Mouse (Mus musculus) stomach, embryonic 14.5 days (tissue): ENCODE measurements at regions not wholly inside any gene's neighbourhood (a gene's known extent, or its start where the extent isn't known, plus 50 kb on each side); places are given as distances from the start of the nearest gene placed in this dataset.

Source experiments
- ATAC-seq: fragments of 200-750 bp; cut with Nextera tagmentation; 2 replicates; pipeline ENCODE4 v1.8.0; 2017; ENCODE audit warnings: low read depth, moderate TSS enrichment; ENCODE audit not compliant: insufficient number of reproducible peaks, insufficient read depth, low FRiP score
- H3K27ac ChIP-seq: fragments of 300-500 bp; sonication (generic); 2 replicates; pipeline ENCODE4 v1.5.1; 2014; ENCODE audit warnings: mild to moderate bottlenecking, low read length, moderate library complexity, mixed read lengths
- H3K27me3 ChIP-seq: fragments of 300-500 bp; sonication (generic); 2 replicates; pipeline ENCODE4 v1.6.1; 2014; ENCODE audit warnings: low read length, control low read depth, mixed read lengths; ENCODE audit not compliant: control insufficient read depth, insufficient read depth
- H3K36me3 ChIP-seq: fragments of 300-500 bp; sonication (generic); 2 replicates; pipeline ENCODE4 v1.6.1; 2014; ENCODE audit warnings: mild to moderate bottlenecking, control low read depth, low read length, moderate library complexity, mixed read lengths; ENCODE audit not compliant: control insufficient read depth, insufficient read depth
- H3K4me1 ChIP-seq: fragments of 300-500 bp; sonication (generic); 2 replicates; pipeline ENCODE4 v1.6.1; 2014; ENCODE audit warnings: low read length, control low read depth, mixed read lengths; ENCODE audit not compliant: control insufficient read depth, insufficient read depth
- H3K4me2 ChIP-seq: fragments of 300-500 bp; sonication (generic); replicated peaks from 2 replicates; pipeline ENCODE4 v1.6.1; 2014; ENCODE audit warnings: low read depth, low read length, control low read depth
- H3K4me3 ChIP-seq: fragments of 300-500 bp; sonication (generic); 2 replicates; pipeline ENCODE4 v1.5.1; 2014; ENCODE audit warnings: low read depth, low read length, control low read depth
- H3K9ac ChIP-seq: fragments of 300-500 bp; sonication (generic); replicated peaks from 2 replicates; pipeline ENCODE4 v1.6.1; 2014; ENCODE audit warnings: low read depth, mild to moderate bottlenecking, control low read depth, low read length, moderate library complexity, mixed read lengths
- H3K9me3 ChIP-seq: fragments of 300-500 bp; sonication (generic); 2 replicates; pipeline ENCODE4 v1.6.1; 2016; ENCODE audit warnings: low read depth, low read length, control low read depth; ENCODE audit not compliant: control insufficient read depth
- WGBS: fragments of 180-500 bp; shearing (Covaris S2); extraction: QIAGEN DNeasy Blood & Tissue Kit; methylation state at CpG from one replicate; pipeline ENCODE4 v1.1.7; 2014; 5-methylcytosine and 5-hydroxymethylcytosine counted together

GRCm38 (mm10) chr11:112563027-112563426, 219.0 kb upstream of the Sox9 start:
- ATAC-seq, result no peak

GRCm38 (mm10) chr11:112564706-112565215, 217.3 kb upstream of the Sox9 start:
- Histone ChIP-seq H3K4me1 (no peaks in the 10 kb centered on the region), H3K9me3 (0 out of 2 replicates have a peak, but pooled peaks cover 3% of the 10 kb centered on the region), H3K36me3 (no peaks in the 10 kb centered on the region), H3K27ac (no peak overlapping the region), H3K4me3 (no peak overlapping the region), H3K9ac (no peak overlapping the region), H3K27me3 (no peaks in the 10 kb centered on the region), H3K4me2 (no peak overlapping the region)
- 45% methylated on average over 1 of the region's 1 CpGs for WGBS
- ATAC-seq, result no peak

More at GRCm38 (mm10) chr11:112563027-112563426, 219.0 kb upstream of the Sox9 start:
- Histone ChIP-seq H3K4me1 (no peaks in the 10 kb centered on the region), H3K9me3 (0 out of 2 replicates have a peak, but pooled peaks cover 3% of the 10 kb centered on the region), H3K4me3 (no peak overlapping the region), H3K9ac (no peak overlapping the region), H3K4me2 (no peak overlapping the region), H3K27ac (no peak overlapping the region), H3K36me3 (no peaks in the 10 kb centered on the region), H3K27me3 (no peaks in the 10 kb centered on the region)
- 81% methylated on average over 9 of the region's 9 CpGs for whole genome bisulfite sequencing

DNA sequence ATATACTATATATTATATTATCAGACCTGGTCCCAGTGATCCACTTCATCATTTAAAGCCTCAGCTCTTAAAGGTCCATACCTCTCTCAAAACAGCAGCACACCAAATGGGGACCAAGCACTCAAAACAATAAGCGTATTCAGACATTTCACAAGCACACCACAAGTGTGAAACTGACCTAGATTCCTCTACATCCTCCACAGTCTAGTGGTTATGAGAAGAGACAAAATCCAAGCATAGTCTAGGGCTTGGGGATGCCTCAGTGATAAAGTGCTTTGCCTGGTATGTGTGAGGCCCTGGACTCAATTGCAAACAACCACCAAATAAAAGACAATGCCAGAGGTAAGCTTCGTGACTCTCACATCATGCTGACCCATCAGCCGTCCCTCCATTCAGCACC, 216.0 kb upstream of the Sox9 start:
- no peaks in the 10 kb centered on the region for H3K27me3 ChIP-seq
- H3K27ac ChIP-seq, result no peak overlapping the region
- no peak overlapping the region for H3K9ac ChIP-seq
- no peaks in the 10 kb centered on the region for H3K4me1 ChIP-seq
- 83% methylated on average over 3 of the region's 3 CpGs for whole genome bisulfite sequencing
- ATAC-seq, result no peak
- no peaks in the 10 kb centered on the region for H3K9me3 ChIP-seq
- no peaks in the 10 kb centered on the region for H3K36me3 ChIP-seq
- H3K4me3 ChIP-seq, result no peak overlapping the region
- no peak overlapping the region for H3K4me2 ChIP-seq

DNA sequence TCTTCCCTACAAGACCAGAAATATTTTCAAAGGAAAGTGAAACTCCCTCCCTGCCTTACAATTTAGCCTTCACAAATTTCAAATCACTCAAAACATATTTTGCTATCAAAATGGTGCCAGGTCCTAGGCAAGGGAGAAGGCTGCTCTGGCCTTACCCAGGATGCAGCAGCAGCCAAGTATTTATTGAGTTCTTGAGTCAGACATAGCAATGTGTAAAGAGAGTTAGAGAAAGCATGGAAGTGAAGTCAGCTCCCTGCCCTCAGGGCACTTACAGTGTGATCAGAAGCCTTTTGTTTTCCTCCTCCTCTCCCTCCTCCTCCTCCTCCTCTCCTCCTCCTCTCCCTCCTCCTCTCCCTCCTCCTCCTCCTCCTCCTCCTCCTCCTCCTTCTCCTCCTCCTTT, 194.6 kb upstream of the Sox9 start:
- no peak overlapping the region for H3K4me2 ChIP-seq
- H3K36me3 ChIP-seq, result no peaks in the 10 kb centered on the region
- peaks cover 5% of the 10 kb centered on the region; the same call in 1 of the 2 replicates for H3K9me3 ChIP-seq
- no peak overlapping the region for H3K9ac ChIP-seq
- no peaks in the 10 kb centered on the region for H3K27me3 ChIP-seq
- H3K27ac ChIP-seq, result no peak overlapping the region
- ATAC-seq, result no peak
- H3K4me3 ChIP-seq, result no peak overlapping the region
- H3K4me1 ChIP-seq, result no peaks in the 10 kb centered on the region

DNA sequence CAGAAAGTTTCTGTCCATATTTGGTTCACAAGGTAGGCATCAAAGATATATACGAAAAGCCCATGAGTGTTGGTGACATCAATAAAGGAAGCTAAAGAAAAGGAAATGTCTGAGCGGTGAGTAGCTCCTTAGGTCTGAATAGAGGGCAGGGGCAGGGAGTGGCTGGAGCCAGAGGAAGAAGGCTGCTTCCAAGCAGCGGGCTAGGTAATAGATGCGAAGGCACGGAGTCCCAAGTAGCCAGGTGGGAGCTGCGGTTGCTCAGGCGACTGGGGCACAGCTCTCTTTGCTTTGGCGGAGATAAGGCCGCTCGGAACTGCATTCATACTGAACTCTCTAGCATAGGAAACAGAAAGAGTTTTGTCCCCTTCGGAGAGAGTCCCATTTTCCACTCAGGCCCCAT, 193.9 kb upstream of the Sox9 start:
- H3K4me1 ChIP-seq, result no peaks in the 10 kb centered on the region
- no peak overlapping the region for H3K4me2 ChIP-seq
- H3K36me3 ChIP-seq, result no peaks in the 10 kb centered on the region
- no peak for ATAC-seq
- H3K9ac ChIP-seq, result no peak overlapping the region
- 63% methylated on average over 11 of the region's 11 CpGs for WGBS
- H3K27ac ChIP-seq, result no peak overlapping the region
- H3K4me3 ChIP-seq, result no peak overlapping the region
- H3K27me3 ChIP-seq, result no peaks in the 10 kb centered on the region
- peaks cover 5% of the 10 kb centered on the region; the same call in 1 of the 2 replicates for H3K9me3 ChIP-seq

DNA sequence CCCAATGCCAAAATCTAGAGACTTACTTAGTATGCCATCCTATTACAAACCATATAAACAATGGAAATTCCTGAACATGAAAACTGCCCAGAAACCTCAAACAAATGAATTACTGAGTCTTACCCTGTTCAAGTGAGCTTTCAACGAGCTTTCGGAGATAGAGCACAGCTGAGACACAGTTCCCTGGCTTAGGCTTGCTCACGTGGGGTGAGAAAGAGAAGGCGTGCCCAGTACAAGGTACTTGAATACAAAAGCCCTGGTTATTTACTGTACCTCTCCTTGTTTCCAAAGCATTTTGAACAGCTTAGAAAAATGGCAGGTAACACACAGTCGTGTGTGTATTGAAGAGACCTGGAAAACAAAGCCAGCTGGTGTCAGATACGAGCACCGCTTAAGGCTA, 191.8 kb upstream of the Sox9 start:
- WGBS, result 67% methylated on average over 7 of the region's 7 CpGs
- no peak overlapping the region for H3K9ac ChIP-seq
- no peaks in the 10 kb centered on the region for H3K36me3 ChIP-seq
- no peaks in the 10 kb centered on the region for H3K4me1 ChIP-seq
- no peaks in the 10 kb centered on the region for H3K27me3 ChIP-seq
- peaks cover 5% of the 10 kb centered on the region; the same call in 1 of the 2 replicates for H3K9me3 ChIP-seq
- H3K27ac ChIP-seq, result no peak overlapping the region
- no peak overlapping the region for H3K4me3 ChIP-seq
- ATAC-seq, result no peak
- H3K4me2 ChIP-seq, result no peak overlapping the region

- 55% methylated on average over 6 of the region's 6 CpGs for WGBS
- peaks cover 5% of the 10 kb centered on the region; the same call in 1 of the 2 replicates for H3K9me3 ChIP-seq
- ATAC-seq, result no peak
- H3K4me1 ChIP-seq, result no peaks in the 10 kb centered on the region
- H3K27me3 ChIP-seq, result no peaks in the 10 kb centered on the region
- H3K4me2 ChIP-seq, result no peak overlapping the region
- H3K9ac ChIP-seq, result no peak overlapping the region
- H3K27ac ChIP-seq, result no peak overlapping the region
- no peak overlapping the region for H3K4me3 ChIP-seq
- H3K36me3 ChIP-seq, result no peaks in the 10 kb centered on the region
Measured at GRCm38 (mm10) chr11:112592411-112593020, 189.5 kb upstream of the Sox9 start.

GRCm38 (mm10) chr11:112593821-112594220, 188.2 kb upstream of the Sox9 start:
- Histone ChIP-seq H3K4me3 (no peak overlapping the region), H3K4me2 (no peak overlapping the region), H3K9ac (no peak overlapping the region), H3K9me3 (peaks cover 5% of the 10 kb centered on the region; the same call in 1 of the 2 replicates), H3K36me3 (no peaks in the 10 kb centered on the region), H3K4me1 (no peaks in the 10 kb centered on the region), H3K27me3 (no peaks in the 10 kb centered on the region), H3K27ac (no peak overlapping the region)
- WGBS, result 49% methylated on average over 10 of the region's 10 CpGs
- no peak for ATAC-seq

- no peaks in the 10 kb centered on the region for H3K4me1 ChIP-seq
- H3K36me3 ChIP-seq, result no peaks in the 10 kb centered on the region
- no peak overlapping the region for H3K4me3 ChIP-seq
- H3K9ac ChIP-seq, result no peak overlapping the region
- H3K9me3 ChIP-seq, result no peaks in the 10 kb centered on the region
- no peak overlapping the region for H3K4me2 ChIP-seq
- no peaks in the 10 kb centered on the region for H3K27me3 ChIP-seq
- ATAC-seq, result no peak
- no peak overlapping the region for H3K27ac ChIP-seq
- 93% methylated on average over 1 of the region's 1 CpGs for WGBS
Measured at GRCm38 (mm10) chr11:112607359-112607758, 174.7 kb upstream of the Sox9 start.
